Mouse (Mus musculus) liver, adult 10 weeks (tissue): ENCODE results near the gene Actl11. TPM values are rescaled to one million over a fixed set of nuclear protein-coding genes. Genes with fewer than 3 reads are reported as not detected.

ENCODE experiments used
- polyA plus RNA-seq: library from polyadenylated mRNA; stranded (reverse); fragments of 350-450 nt; fragmentation: Illumina TruSeq; extraction: RNeasy Lipid Tissue Mini Kit (QIAGEN cat#74804); gene quantifications from one replicate; pipeline ENCODE4 v1.2.3, GENCODE M21; 2014; ENCODE audit warnings: low read depth, low replicate concordance

Actl11 gene
- not detected for polyA plus RNA-seq

DNA sequence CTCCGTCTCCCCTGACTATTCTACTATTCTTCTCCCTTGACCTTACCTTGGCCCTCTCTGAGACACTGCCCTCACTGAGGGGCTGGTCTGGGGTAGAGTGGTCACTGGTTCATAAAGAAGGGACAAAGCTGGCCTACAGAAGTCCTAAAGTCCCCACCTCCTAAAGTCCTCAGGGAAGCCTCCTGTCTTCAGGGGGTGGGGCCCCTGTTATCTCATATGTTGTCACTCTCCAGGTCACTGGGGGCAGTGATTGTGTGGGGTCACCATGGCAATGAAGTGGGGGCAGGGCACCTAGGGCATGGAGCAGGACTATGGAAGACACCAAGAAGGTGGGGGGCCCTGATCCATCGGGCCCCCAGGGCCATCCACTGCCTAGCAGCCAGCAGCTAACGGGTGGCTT lies at the start of gene Actl11:
TSS of gene Actl11 (plus strand) at position 301 of the 400 bp plus-strand sequence.

DNA sequence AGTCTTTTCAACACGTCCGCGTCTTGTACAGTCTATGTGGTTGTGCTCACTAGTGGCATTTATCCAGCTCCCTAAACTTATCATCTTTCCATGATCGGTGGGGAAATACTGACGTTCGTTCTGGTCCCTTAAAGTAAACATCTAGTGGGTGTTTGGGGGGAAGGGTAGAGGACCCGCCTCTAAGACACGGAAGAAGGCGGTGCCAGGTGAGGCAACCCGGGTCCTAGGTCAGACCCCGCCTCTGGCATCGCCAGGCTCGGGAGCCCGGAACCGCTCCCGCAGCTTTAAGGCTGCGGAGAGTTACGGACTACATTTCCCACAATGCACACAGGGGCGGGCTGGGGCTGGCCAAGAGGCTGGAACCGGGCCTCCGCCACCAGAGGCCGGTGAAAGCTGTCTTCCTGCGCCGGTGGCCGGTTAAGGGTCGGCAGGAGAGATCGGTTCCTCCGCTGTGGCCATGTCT lies 40.4 kb upstream of the Actl11 start, which contains the start of gene Mon1a:
TSS of gene Mon1a (plus strand) at position 348 of the 463 bp plus-strand sequence.

DNA sequence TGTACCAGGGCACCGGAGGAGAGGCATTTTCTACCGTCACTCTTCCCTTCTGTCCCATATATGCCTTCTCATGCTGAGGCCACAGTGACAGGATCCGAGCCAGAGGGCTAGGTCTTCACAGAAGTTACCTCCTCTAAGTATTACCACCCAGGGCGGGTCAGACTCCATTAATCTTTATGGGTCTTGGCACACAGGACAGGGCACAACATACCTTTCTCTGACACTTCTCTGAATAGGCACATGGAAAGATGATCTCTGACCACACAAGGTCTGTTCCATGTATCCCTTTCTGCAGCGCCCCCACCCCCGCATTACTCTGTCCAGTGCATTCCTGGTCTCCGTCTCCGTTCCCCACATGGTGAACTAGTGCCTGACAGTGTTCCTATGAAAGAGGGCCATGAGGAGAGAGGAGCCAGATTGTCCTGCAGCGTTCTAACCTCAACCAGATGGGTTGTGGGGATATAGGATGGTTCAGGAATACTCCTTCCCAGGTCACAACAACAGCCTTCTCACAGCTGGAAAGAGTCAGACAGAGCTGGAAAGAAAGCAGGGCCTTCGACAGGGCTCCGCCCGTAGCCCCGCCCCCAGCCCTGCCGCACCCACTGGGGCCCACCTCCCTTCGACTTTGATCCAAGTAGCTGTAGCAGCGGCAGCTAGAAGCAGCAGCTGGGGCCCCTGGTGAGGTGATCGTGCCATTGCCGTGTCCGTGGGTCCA lies 21.9 kb upstream of the Actl11 start, which contains the start of gene Mst1r:
TSS of gene Mst1r (plus strand) at position 622 of the 715 bp plus-strand sequence.

DNA sequence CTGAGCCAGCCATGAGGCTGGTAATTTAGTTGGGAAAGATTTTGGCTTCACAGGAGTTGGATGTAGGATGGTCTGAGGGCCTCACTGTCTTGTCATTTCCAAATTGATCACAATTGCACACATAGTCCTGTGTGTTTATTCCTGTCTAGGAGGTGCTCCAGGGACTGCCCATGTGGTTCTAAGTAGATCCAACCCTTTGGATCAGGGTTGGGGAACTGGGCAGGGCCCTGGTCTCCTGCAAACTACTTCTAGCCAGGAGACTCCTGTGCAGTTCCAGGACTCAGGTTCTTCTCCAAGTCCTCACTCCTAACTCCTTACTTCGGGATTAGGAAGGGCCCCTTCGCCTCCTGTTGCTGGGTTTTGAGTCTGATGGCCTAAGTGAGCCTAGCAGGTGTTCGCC lies 7.1 kb downstream of the Actl11 start, which contains the start of gene Camkv:
TSS of gene Camkv (plus strand) at position 301 of the 400 bp plus-strand sequence.

GRCm38 (mm10) chr9:107949922-107950235 lies 21.6 kb downstream of the Actl11 start, which contains the start of gene Traip:
Gene Traip, plus strand, starts transcription at chr9:107950136.

GRCm38 (mm10) chr9:107975399-107976386 lies 47.4 kb downstream of the Actl11 start, which contains the start of gene Uba7:
Gene Uba7, plus strand, starts transcription at chr9:107975505.

Other genes with a start within 250 kb of the Actl11 start
- 0.16 TPM for gene Gnat1, start 248.8 kb upstream of the Actl11 start, polyA plus RNA-seq
- 0.56 TPM for gene Sema3f, start 218.0 kb upstream of the Actl11 start, polyA plus RNA-seq
- 54.1 TPM for gene Rbm5, start 157.5 kb upstream of the Actl11 start, polyA plus RNA-seq
- gene Rbm6, start 55.2 kb upstream of the Actl11 start, polyA plus RNA-seq: 42.4 TPM
- gene Mon1a, start 40.3 kb upstream of the Actl11 start, polyA plus RNA-seq: 0.37 TPM
- gene Mst1r, start 21.6 kb upstream of the Actl11 start, polyA plus RNA-seq: not detected
- not detected for gene Camkv, start 7.2 kb downstream of the Actl11 start, polyA plus RNA-seq
- 0.13 TPM for gene Traip, start 21.7 kb downstream of the Actl11 start, polyA plus RNA-seq
- gene Uba7, start 47.0 kb downstream of the Actl11 start, polyA plus RNA-seq: 1.1 TPM
- gene Gm20661, start 54.6 kb downstream of the Actl11 start, polyA plus RNA-seq: not detected
- gene Inka1, start 57.4 kb downstream of the Actl11 start, polyA plus RNA-seq: not detected
- not detected for gene Cdhr4, start 64.0 kb downstream of the Actl11 start, polyA plus RNA-seq
- not detected for gene Gm20662, start 67.9 kb downstream of the Actl11 start, polyA plus RNA-seq
- 24.5 TPM for gene Ip6k1, start 74.0 kb downstream of the Actl11 start, polyA plus RNA-seq
- 2.0 TPM for gene Gmppb, start 120.8 kb downstream of the Actl11 start, polyA plus RNA-seq
- gene Amigo3, start 124.7 kb downstream of the Actl11 start, polyA plus RNA-seq: not detected
- gene Mst1, start 152.0 kb downstream of the Actl11 start, polyA plus RNA-seq: 9.9 TPM
- 1.7 TPM for gene Rnf123, start 154.9 kb downstream of the Actl11 start, polyA plus RNA-seq
- gene Apeh, start 166.1 kb downstream of the Actl11 start, polyA plus RNA-seq: 28.2 TPM